Mouse (Mus musculus): ENCODE measurements around the gene Usp31.

DNA sequence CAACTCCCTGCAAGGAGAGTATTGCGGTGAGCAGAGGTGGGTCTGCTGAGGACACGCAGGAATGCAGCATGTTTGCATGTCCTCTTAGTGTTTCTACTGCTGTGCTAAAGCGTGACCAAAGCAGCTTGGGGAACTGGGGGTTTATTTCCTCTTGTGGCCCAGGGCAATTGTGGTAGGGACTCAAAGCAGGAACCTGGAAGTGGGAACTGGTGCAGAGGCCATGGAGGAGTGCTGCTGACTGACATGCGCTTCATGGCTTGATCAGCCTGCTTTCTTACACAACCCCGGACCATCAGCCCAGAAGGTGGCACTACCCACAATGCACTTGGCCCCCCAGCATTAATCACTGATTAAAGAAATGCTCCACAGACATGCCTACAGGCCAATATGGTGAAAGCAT lies 70.3 kb downstream of the Usp31 start:
- TF ChIP-seq SIN3A (IDR thresholded peaks at IDR 0.05; ENCODE audit: low read length) (no peak), CHD2 (IDR thresholded peaks at IDR 0.05; ENCODE audit: low read length) (no peak), EP300 (IDR thresholded peaks at IDR 0.05; ENCODE audit: low read depth in 1 of 2, low read length in 2 of 2) (no peak), CTCF (IDR thresholded peaks at IDR 0.05 in 2 of 3, conservative IDR thresholded peaks at IDR 0.05 in 1 of 3; ENCODE audit: control insufficient read depth in 1 of 3, insufficient read depth in 1 of 3, low read depth in 2 of 3, low read length in 3 of 3, poor library complexity in 1 of 3, severe bottlenecking in 1 of 3) (no peak), ZNF384 (IDR thresholded peaks at IDR 0.05; ENCODE audit: low read depth, low read length) (no peak), USF1 (IDR thresholded peaks at IDR 0.05; ENCODE audit: low read depth, low read length) (no peak), POLR2A (IDR thresholded peaks at IDR 0.05; ENCODE audit: control insufficient read depth in 1 of 2, insufficient read depth in 1 of 2, low read depth in 1 of 2, low read length in 2 of 2, poor library complexity in 1 of 2) (no peak), HCFC1 (IDR thresholded peaks at IDR 0.05; ENCODE audit: low read depth, low read length) (no peak), TBP (IDR thresholded peaks at IDR 0.05; ENCODE audit: low read depth, low read length) (no peak), MEF2A (IDR thresholded peaks at IDR 0.05; ENCODE audit: extremely low read depth, insufficient replicate concordance, low read depth, low read length, poor library complexity, severe bottlenecking) (no peak), SMC3 (IDR thresholded peaks at IDR 0.05; ENCODE audit: low read depth, low read length) (no peak), GATA1 (IDR thresholded peaks at IDR 0.05; ENCODE audit: low read depth, low read length) (no peak)

Data from MEL (cell line).